In genomic region chr11:53762827-53763495, GRCm38 (mm10) we compare ENCODE assay signal across 8 mouse cellular contexts. TPM values are rescaled to one million over a fixed set of nuclear protein-coding genes. Genes with fewer than 3 reads are reported as not detected.
A peak's percentile ranks its signal among the peaks of the same experiment; 100 is the strongest.
DNase-seq lines count a peak whose midpoint lies in the region; ATAC-seq and TF ChIP-seq lines count a peak whose summit lies in the region.

No protein-coding gene starts in this region.

- H3K9me3 ChIP-seq in intestine, embryonic 16.5 days (ENCODE audit: control insufficient read depth, low read length): no peaks in the 10 kb centered on the region
- H3K9me3 ChIP-seq in liver, embryonic 12.5 days (replicated peaks): no peaks in the 10 kb centered on the region

- peak overlapping the region; percentile 91 for H3K27ac ChIP-seq in layer of hippocampus, adult 2 months
- peak overlapping the region; percentile 100 for H3K27ac ChIP-seq in intestine, embryonic 16.5 days (ENCODE audit: low read length)
- peak overlapping the region; percentile 82 for H3K27ac ChIP-seq in liver, embryonic 12.5 days
- peak overlapping the region; percentile 90 for H3K27ac ChIP-seq in testis, adult 2 months (ENCODE audit: control insufficient read depth, insufficient read depth, low read depth, low read length)

- no peaks in the 10 kb centered on the region for H3K79me2 ChIP-seq in myocyte (ENCODE audit: control insufficient read depth, insufficient read depth)

- H3K4me1 ChIP-seq in intestine, embryonic 16.5 days (ENCODE audit: control insufficient read depth, insufficient read depth, low read length): peaks cover 64% of the 10 kb centered on the region
- H3K4me1 ChIP-seq in liver, embryonic 12.5 days: peaks cover 49% of the 10 kb centered on the region
- peaks cover 17% of the 10 kb centered on the region for H3K4me1 ChIP-seq in testis, adult 2 months (ENCODE audit: control insufficient read depth, insufficient read depth, low read length)

- peak in 1 of 2 experiments; percentile 25 for DNase-seq in layer of hippocampus, adult 2 months (ENCODE audit: low spot score in 2 of 2)
- no peak for DNase-seq in layer of hippocampus, adult 9-10 months (ENCODE audit: low spot score)
- peak; percentile 52 for DNase-seq in embryo, embryonic 10 days (ENCODE audit: low spot score)

- H3ac ChIP-seq in myocyte (ENCODE audit: control insufficient read depth, insufficient read length): peak overlapping the region; percentile 3

- peak overlapping the region; percentile 61 for H3K4me3 ChIP-seq in layer of hippocampus, adult 2 months
- peak overlapping the region; percentile 42 for H3K4me3 ChIP-seq in intestine, embryonic 16.5 days (ENCODE audit: low read length)
- H3K4me3 ChIP-seq in liver, embryonic 12.5 days: peak overlapping the region; percentile 55
- H3K4me3 ChIP-seq in myocyte: peak overlapping the region; percentile 24
- peak overlapping the region; percentile 12 for H3K4me3 ChIP-seq in testis, adult 2 months (ENCODE audit: control insufficient read depth, low read depth, low read length)

- H3K9ac ChIP-seq in intestine, embryonic 16.5 days (ENCODE audit: low read depth, low read length): peak overlapping the region; percentile 77
- H3K9ac ChIP-seq in liver, embryonic 12.5 days: peak overlapping the region; percentile 58

- TF ChIP-seq POLR2A in myocyte (IDR thresholded peaks at IDR 0.05; ENCODE audit: insufficient read length, low read depth): no peak
- TF ChIP-seq POLR2A in testis, adult 2 months (IDR thresholded peaks at IDR 0.05; ENCODE audit: control insufficient read depth, low read depth, low read length): no peak

- peak overlapping the region; percentile 75 for H3K4me2 ChIP-seq in intestine, embryonic 16.5 days (ENCODE audit: low read depth, low read length)
- peak overlapping the region; percentile 89 for H3K4me2 ChIP-seq in liver, embryonic 12.5 days
- peak overlapping the region; percentile 75 for H3K4me2 ChIP-seq in myocyte (ENCODE audit: low read depth)

- ATAC-seq in granulocyte monocyte progenitor cell, adult 5-6 weeks (replicated peaks; ENCODE audit: poor library complexity, severe bottlenecking): peak; percentile 36
- ATAC-seq in intestine, embryonic 16.5 days: peak; percentile 44
- 0 out of 2 replicates have a peak, but pooled peaks have one; percentile 20 for ATAC-seq in liver, embryonic 12.5 days

- no peaks in the 10 kb centered on the region for H3K36me3 ChIP-seq in intestine, embryonic 16.5 days (ENCODE audit: control insufficient read depth, insufficient read depth, low read length)
- no peaks in the 10 kb centered on the region for H3K36me3 ChIP-seq in liver, embryonic 12.5 days
- H3K36me3 ChIP-seq in myocyte (ENCODE audit: control insufficient read depth, insufficient read depth): no peaks in the 10 kb centered on the region
- H3K36me3 ChIP-seq in testis, adult 2 months (ENCODE audit: control insufficient read depth, insufficient read depth, low read length): no peaks in the 10 kb centered on the region

- 3% methylated on average over 23 of the region's 23 CpGs for WGBS in intestine, embryonic 16.5 days
- WGBS in liver, embryonic 12.5 days (ENCODE audit: insufficient replicate concordance): 3% methylated on average over 23 of the region's 23 CpGs

- no peaks in the 10 kb centered on the region for H3K27me3 ChIP-seq in intestine, embryonic 16.5 days (replicated peaks; ENCODE audit: control insufficient read depth, insufficient read depth, low read length)
- peaks cover 28% of the 10 kb centered on the region for H3K27me3 ChIP-seq in liver, embryonic 12.5 days (replicated peaks)
- H3K27me3 ChIP-seq in myocyte (ENCODE audit: control insufficient read depth, insufficient read depth, insufficient read length): no peaks in the 10 kb centered on the region
- no peaks in the 10 kb centered on the region; the same call in 1 of the 2 replicates for H3K27me3 ChIP-seq in testis, adult 2 months (ENCODE audit: control insufficient read depth, insufficient read depth, low read length)

- TF ChIP-seq CTCF in layer of hippocampus, adult 2 months (conservative IDR thresholded peaks at IDR 0.05): no peak
- TF ChIP-seq CTCF in testis, adult 2 months (IDR thresholded peaks at IDR 0.05; ENCODE audit: control insufficient read depth, insufficient read depth, insufficient replicate concordance, low read depth, low read length): no peak

TF ChIP-seq in myocyte, 11 proteins besides CTCF, POLR2A, EP300 and RAD21:
- peak; percentile 39 for TF ChIP-seq USF1 (IDR thresholded peaks at IDR 0.05; ENCODE audit: low read depth)
- TF ChIP-seq POLR2AphosphoS2 (IDR thresholded peaks at IDR 0.05; ENCODE audit: insufficient read length, low read depth): no peak

RNA-seq across cellular contexts. Expression of gene Irf1, which starts 6.9 kb away (rescaled TPM):
- total RNA-seq in layer of hippocampus, adult 2 months (2021): 10 to 100 TPM in 1 of 2 experiments, 1 to 10 TPM in 1; 9.0 to 12.4 TPM
- 37.5 and 41.7 TPM in 2 replicates for total RNA-seq in granulocyte monocyte progenitor cell, adult 5-6 weeks (2014; fragmentation: Nextera tagmentation)
- total RNA-seq in granulocyte monocyte progenitor cell, adult 5-6 weeks (2017): 41.3 and 55.9 TPM in 2 replicates
- polyA plus RNA-seq in intestine, embryonic 16.5 days (2015; fragmentation: Nextera tagmentation; extraction: Ambion mirVana): 52.9 and 58.7 TPM in 2 replicates
- polyA plus RNA-seq in liver, embryonic 12.5 days (2016; fragmentation: Nextera tagmentation; extraction: Ambion mirVana): 7.3 and 7.5 TPM in 2 replicates
- polyA plus RNA-seq in myocyte (2012; fragmentation: generic; extraction: Trizol): 25.0 TPM
- polyA plus RNA-seq in testis, adult 2 months (2012; rRNA removed): 3.4 TPM in 2 replicates

RNA-seq across cellular contexts. Expression of gene Gm17334, which starts 10.0 kb away (rescaled TPM):
- total RNA-seq in layer of hippocampus, adult 2 months (2021): 1 to 10 TPM; 1.1 to 1.6 TPM
- total RNA-seq in granulocyte monocyte progenitor cell, adult 5-6 weeks (2014; fragmentation: Nextera tagmentation): 2.5 and 4.8 TPM in 2 replicates
- not detected in 2 replicates for total RNA-seq in granulocyte monocyte progenitor cell, adult 5-6 weeks (2017)
- polyA plus RNA-seq in intestine, embryonic 16.5 days (2015; fragmentation: Nextera tagmentation; extraction: Ambion mirVana): 0.34 and 0.81 TPM in 2 replicates
- 0.13 TPM in 1 of 2 replicates, not detected in the other for polyA plus RNA-seq in liver, embryonic 12.5 days (2016; fragmentation: Nextera tagmentation; extraction: Ambion mirVana)
- polyA plus RNA-seq in myocyte (2012; fragmentation: generic; extraction: Trizol): 0.19 TPM
- not detected in 2 replicates for polyA plus RNA-seq in testis, adult 2 months (2012; rRNA removed)

RNA-seq across cellular contexts. Expression of gene Il5, which starts 42.4 kb away (rescaled TPM):
- not detected for total RNA-seq in layer of hippocampus, adult 2 months (2021)
- not detected in 2 replicates for total RNA-seq in granulocyte monocyte progenitor cell, adult 5-6 weeks (2014; fragmentation: Nextera tagmentation)
- not detected in 2 replicates for total RNA-seq in granulocyte monocyte progenitor cell, adult 5-6 weeks (2017)
- not detected in 2 replicates for polyA plus RNA-seq in intestine, embryonic 16.5 days (2015; fragmentation: Nextera tagmentation; extraction: Ambion mirVana)
- polyA plus RNA-seq in liver, embryonic 12.5 days (2016; fragmentation: Nextera tagmentation; extraction: Ambion mirVana): not detected in 2 replicates
- polyA plus RNA-seq in myocyte (2012; fragmentation: generic; extraction: Trizol): not detected
- 0.23 and 0.27 TPM in 2 replicates for polyA plus RNA-seq in testis, adult 2 months (2012; rRNA removed)

RNA-seq across cellular contexts. Expression of gene Rad50, which starts 55.8 kb away (rescaled TPM):
- 10 to 100 TPM; 13.0 to 13.7 TPM for total RNA-seq in layer of hippocampus, adult 2 months (2021)
- 58.0 and 59.9 TPM in 2 replicates for total RNA-seq in granulocyte monocyte progenitor cell, adult 5-6 weeks (2014; fragmentation: Nextera tagmentation)
- total RNA-seq in granulocyte monocyte progenitor cell, adult 5-6 weeks (2017): 67.4 and 85.2 TPM in 2 replicates
- 24.8 and 28.5 TPM in 2 replicates for polyA plus RNA-seq in intestine, embryonic 16.5 days (2015; fragmentation: Nextera tagmentation; extraction: Ambion mirVana)
- polyA plus RNA-seq in liver, embryonic 12.5 days (2016; fragmentation: Nextera tagmentation; extraction: Ambion mirVana): 25.6 TPM in 2 replicates
- polyA plus RNA-seq in myocyte (2012; fragmentation: generic; extraction: Trizol): 4.3 TPM
- 3.0 and 3.2 TPM in 2 replicates for polyA plus RNA-seq in testis, adult 2 months (2012; rRNA removed)
